Mouse (Mus musculus): ENCODE data around the gene Chga.
A peak's percentile ranks its signal among the peaks of the same experiment; 100 is the strongest.

Chga gene

GRCm38 (mm10) chr12:102554721-102555516, at the start of gene Chga:
Gene Chga (plus strand): TSS chr12:102554969.
- peak; percentile 76 to 78 for DNase-seq (ENCODE audit: low spot score in 2 of 2)

GRCm38 (mm10) chr12:102505131-102505713, 49.5 kb upstream of the Chga start:
- DNase-seq (ENCODE audit: low spot score in 2 of 2) = no peak

- DNase-seq (ENCODE audit: low spot score in 2 of 2) = no peak
These were observed 48.8 kb upstream of the Chga start for GRCm38 (mm10) chr12:102505949-102506348.

- DNase-seq (ENCODE audit: low spot score in 2 of 2) = no peak
These were observed 43.4 kb upstream of the Chga start for GRCm38 (mm10) chr12:102511363-102511762.

- DNase-seq (ENCODE audit: low spot score in 2 of 2) = no peak
These were observed 40.6 kb upstream of the Chga start for GRCm38 (mm10) chr12:102514151-102514550.

GRCm38 (mm10) chr12:102514751-102515150, 40.0 kb upstream of the Chga start:
- DNase-seq (ENCODE audit: low spot score in 2 of 2) = no peak

GRCm38 (mm10) chr12:102516151-102516550, 38.6 kb upstream of the Chga start:
- DNase-seq (ENCODE audit: low spot score in 2 of 2) = no peak

GRCm38 (mm10) chr12:102517647-102518046, 37.1 kb upstream of the Chga start:
- no peak for DNase-seq (ENCODE audit: low spot score in 2 of 2)

- DNase-seq (ENCODE audit: low spot score in 2 of 2) = no peak
These were observed 34.6 kb upstream of the Chga start for GRCm38 (mm10) chr12:102519929-102520720.

- no peak for DNase-seq (ENCODE audit: low spot score in 2 of 2)
These were observed 32.9 kb upstream of the Chga start for GRCm38 (mm10) chr12:102521777-102522319.

- no peak for DNase-seq (ENCODE audit: low spot score in 2 of 2)
These were observed 30.6 kb upstream of the Chga start for GRCm38 (mm10) chr12:102524216-102524615.

- DNase-seq (ENCODE audit: low spot score in 2 of 2) = no peak
These were observed 30.0 kb upstream of the Chga start for GRCm38 (mm10) chr12:102524760-102525159.

- DNase-seq (ENCODE audit: low spot score in 2 of 2) = no peak
These were observed 26.8 kb upstream of the Chga start for GRCm38 (mm10) chr12:102527989-102528388.

- DNase-seq (ENCODE audit: low spot score in 2 of 2) = no peak
These were observed 19.0 kb upstream of the Chga start for GRCm38 (mm10) chr12:102535796-102536195.

GRCm38 (mm10) chr12:102540278-102540677, 14.5 kb upstream of the Chga start:
- no peak for DNase-seq (ENCODE audit: low spot score in 2 of 2)

- no peak for DNase-seq (ENCODE audit: low spot score in 2 of 2)
These were observed 13.6 kb upstream of the Chga start for GRCm38 (mm10) chr12:102541168-102541567.

- DNase-seq (ENCODE audit: low spot score in 2 of 2) = no peak
These were observed 9.6 kb upstream of the Chga start for GRCm38 (mm10) chr12:102545122-102545521.

- no peak for DNase-seq (ENCODE audit: low spot score in 2 of 2)
These were observed 4.2 kb upstream of the Chga start for GRCm38 (mm10) chr12:102550529-102550928.

- DNase-seq (ENCODE audit: low spot score in 2 of 2) = no peak
These were observed 3.6 kb upstream of the Chga start for GRCm38 (mm10) chr12:102551186-102551585.

GRCm38 (mm10) chr12:102552001-102552400, 2.8 kb upstream of the Chga start:
- no peak for DNase-seq (ENCODE audit: low spot score in 2 of 2)

- DNase-seq (ENCODE audit: low spot score in 2 of 2) = peak; percentile 29 to 34
These were observed 979 bp upstream of the Chga start for GRCm38 (mm10) chr12:102553705-102554275.

GRCm38 (mm10) chr12:102555850-102556249, 1.1 kb downstream of the Chga start:
- DNase-seq (ENCODE audit: low spot score in 2 of 2) = no peak

Measured in right cerebral cortex, postnatal 36 days (tissue).